Mouse (Mus musculus) heart, embryonic 14.5 days (tissue): ENCODE measurements around the gene Znrf3. TPM values are rescaled to one million over a fixed set of nuclear protein-coding genes. Genes with fewer than 3 reads are reported as not detected.

Experiments
- ATAC-seq: fragments of 200-750 bp; cut with Nextera tagmentation; 2 replicates; pipeline ENCODE4 v1.8.0; 2017; ENCODE audit warnings: low read depth, moderate TSS enrichment; ENCODE audit not compliant: insufficient number of reproducible peaks, insufficient read depth, low FRiP score
- H3K27ac ChIP-seq, 2 experiments: fragments of 200-500 bp in 1 of 2; fragments of 300-500 bp in 1 of 2; sonication (generic) in 1 of 2; replicated peaks in 1 of 2; 2 replicates each; pipeline ENCODE4 v1.5.1; 2012 to 2014; ENCODE audit warnings: low read depth in 2 of 2, low read length in 2 of 2, control low read depth in 1 of 2, mild to moderate bottlenecking in 1 of 2, mixed read lengths in 1 of 2; ENCODE audit not compliant: control insufficient read depth in 1 of 2, insufficient read depth in 1 of 2
- H3K27me3 ChIP-seq: fragments of 300-500 bp; sonication (generic); 2 replicates; pipeline ENCODE4 v1.6.1; 2014; ENCODE audit warnings: mild to moderate bottlenecking, low read length, control low read depth; ENCODE audit not compliant: control insufficient read depth, insufficient read depth
- H3K36me3 ChIP-seq: fragments of 300-500 bp; sonication (generic); 2 replicates; pipeline ENCODE4 v1.6.1; 2014; ENCODE audit warnings: mild to moderate bottlenecking, control low read depth, low read length, mixed read lengths; ENCODE audit not compliant: control insufficient read depth, insufficient read depth
- H3K4me1 ChIP-seq, 2 experiments: fragments of 200-500 bp in 1 of 2; fragments of 300-500 bp in 1 of 2; sonication (generic) in 1 of 2; 2 replicates each; pipeline ENCODE4 v1.6.1; 2012 to 2014; ENCODE audit warnings: low read length in 2 of 2, control low read depth in 1 of 2, mixed read lengths in 1 of 2; ENCODE audit not compliant: control insufficient read depth in 2 of 2, insufficient read depth in 2 of 2
- H3K4me2 ChIP-seq: fragments of 300-500 bp; sonication (generic); 2 replicates; pipeline ENCODE4 v1.6.1; 2014; ENCODE audit warnings: mild to moderate bottlenecking, low read length
- H3K4me3 ChIP-seq, 2 experiments: fragments of 200-500 bp in 1 of 2; fragments of 300-500 bp in 1 of 2; sonication (generic) in 1 of 2; 2 replicates each; pipeline ENCODE4 v1.5.1; 2012 to 2014; ENCODE audit warnings: low read length in 2 of 2, mild to moderate bottlenecking in 2 of 2, control low read depth in 1 of 2, low read depth in 1 of 2, moderate library complexity in 1 of 2; ENCODE audit not compliant: control insufficient read depth in 1 of 2, insufficient read depth in 1 of 2
- H3K9ac ChIP-seq: fragments of 300-500 bp; sonication (generic); 2 replicates; pipeline ENCODE4 v1.6.1; 2014; ENCODE audit warnings: mild to moderate bottlenecking, low read length
- H3K9me3 ChIP-seq: fragments of 300-500 bp; sonication (generic); 2 replicates; pipeline ENCODE4 v1.6.1; 2016; ENCODE audit warnings: low read length, control low read depth; ENCODE audit not compliant: control insufficient read depth
- WGBS: fragments of 180-500 bp; shearing (Covaris S2); extraction: QIAGEN DNeasy Blood & Tissue Kit; methylation state at CpG from one replicate; pipeline ENCODE4 v1.1.7; 2014; 5-methylcytosine and 5-hydroxymethylcytosine counted together
- polyA plus RNA-seq: library from polyadenylated mRNA; unstranded; fragments of >200 nt; fragmentation: Nextera tagmentation; extraction: Ambion mirVana; gene quantifications from 2 replicates; pipeline ENCODE4 v1.2.1, GENCODE M21; 2014

Gene Znrf3
- polyA plus RNA-seq, 1 experiment from 2014 or later = 7.5 TPM

GRCm38 (mm10) chr11:5263078-5263730 is 181.4 kb downstream of the Znrf3 start:
- Histone ChIP-seq H3K27ac (peak overlapping the region in 1 of 2 experiments; percentile 95; a peak in 2 of 4 replicates), H3K9ac (no peak overlapping the region), H3K4me1 (peaks cover 24 to 50% of the 10 kb centered on the region in 2 experiments), H3K4me3 (no peak overlapping the region), H3K9me3 (no peaks in the 10 kb centered on the region), H3K4me2 (no peak overlapping the region), H3K27me3 (no peaks in the 10 kb centered on the region), H3K36me3 (no peaks in the 10 kb centered on the region)
- 61% methylated on average over 26 of the region's 26 CpGs for WGBS
- no peak for ATAC-seq

GRCm38 (mm10) chr11:5261508-5262392 is 182.9 kb downstream of the Znrf3 start, which contains the start of gene Kremen1:
TSS of gene Kremen1 (minus strand) at chr11:5261558.
- no peaks in the 10 kb centered on the region for H3K27me3 ChIP-seq
- H3K4me1 ChIP-seq = peaks cover 29 to 54% of the 10 kb centered on the region in 2 experiments
- 4% methylated on average over 51 of the region's 80 CpGs for WGBS
- H3K36me3 ChIP-seq = no peaks in the 10 kb centered on the region
- H3K9me3 ChIP-seq = no peaks in the 10 kb centered on the region
- peak within 1 kb of the TSS; percentile 74 for H3K4me2 ChIP-seq
- H3K9ac ChIP-seq = peak within 1 kb of the TSS; percentile 87
- peak within 1 kb of the TSS; percentile 83 to 91 for H3K27ac ChIP-seq
- ATAC-seq = peak; percentile 97
- peak within 1 kb of the TSS; percentile 71 to 96 for H3K4me3 ChIP-seq

GRCm38 (mm10) chr11:5260942-5261459 is 183.6 kb downstream of the Znrf3 start:
- H3K4me3 ChIP-seq = peak overlapping the region; percentile 71 to 96
- H3K4me2 ChIP-seq = peak overlapping the region; percentile 74
- ATAC-seq = peak; percentile 23
- H3K9me3 ChIP-seq = no peaks in the 10 kb centered on the region
- peak overlapping the region; percentile 87 for H3K9ac ChIP-seq
- no peaks in the 10 kb centered on the region for H3K27me3 ChIP-seq
- H3K36me3 ChIP-seq = no peaks in the 10 kb centered on the region
- under 1% methylated on average over 41 of the region's 42 CpGs for WGBS
- H3K27ac ChIP-seq = peak overlapping the region; percentile 83 to 91
- H3K4me1 ChIP-seq = peaks cover 28 to 53% of the 10 kb centered on the region in 2 experiments

GRCm38 (mm10) chr11:5259944-5260598 is 184.6 kb downstream of the Znrf3 start:
- no peak for ATAC-seq
- peak overlapping the region; percentile 74 for H3K4me2 ChIP-seq
- WGBS = 28% methylated on average over 10 of the region's 10 CpGs
- peak overlapping the region; percentile 71 to 96 for H3K4me3 ChIP-seq
- H3K9ac ChIP-seq = peak overlapping the region; percentile 87
- H3K4me1 ChIP-seq = peaks cover 26 to 55% of the 10 kb centered on the region in 2 experiments
- H3K27me3 ChIP-seq = no peaks in the 10 kb centered on the region
- no peaks in the 10 kb centered on the region for H3K36me3 ChIP-seq
- H3K27ac ChIP-seq = peak overlapping the region; percentile 71 to 83
- no peaks in the 10 kb centered on the region for H3K9me3 ChIP-seq

- WGBS = 91% methylated on average over 6 of the region's 6 CpGs
- H3K9ac ChIP-seq = no peak overlapping the region
- no peaks in the 10 kb centered on the region for H3K36me3 ChIP-seq
- H3K9me3 ChIP-seq = no peaks in the 10 kb centered on the region
- H3K4me3 ChIP-seq = no peak overlapping the region
- no peak for ATAC-seq
- H3K27ac ChIP-seq = no peak overlapping the region
- H3K27me3 ChIP-seq = no peaks in the 10 kb centered on the region
- H3K4me2 ChIP-seq = no peak overlapping the region
- H3K4me1 ChIP-seq = peaks cover 23 to 61% of the 10 kb centered on the region in 2 experiments
Measured at GRCm38 (mm10) chr11:5258036-5258435, 186.6 kb downstream of the Znrf3 start.

- Histone ChIP-seq H3K9me3 (no peaks in the 10 kb centered on the region), H3K36me3 (no peaks in the 10 kb centered on the region), H3K4me1 (peaks cover 26 to 64% of the 10 kb centered on the region in 2 experiments), H3K27me3 (no peaks in the 10 kb centered on the region), H3K27ac (no peak overlapping the region), H3K4me2 (no peak overlapping the region), H3K9ac (no peak overlapping the region), H3K4me3 (no peak overlapping the region)
- 67% methylated on average over 13 of the region's 13 CpGs for WGBS
- ATAC-seq = no peak
Measured at GRCm38 (mm10) chr11:5257151-5257862, 187.3 kb downstream of the Znrf3 start.
